Comparison of ENCODE assay signal across 22 mouse cellular contexts in the genomic region with DNA sequence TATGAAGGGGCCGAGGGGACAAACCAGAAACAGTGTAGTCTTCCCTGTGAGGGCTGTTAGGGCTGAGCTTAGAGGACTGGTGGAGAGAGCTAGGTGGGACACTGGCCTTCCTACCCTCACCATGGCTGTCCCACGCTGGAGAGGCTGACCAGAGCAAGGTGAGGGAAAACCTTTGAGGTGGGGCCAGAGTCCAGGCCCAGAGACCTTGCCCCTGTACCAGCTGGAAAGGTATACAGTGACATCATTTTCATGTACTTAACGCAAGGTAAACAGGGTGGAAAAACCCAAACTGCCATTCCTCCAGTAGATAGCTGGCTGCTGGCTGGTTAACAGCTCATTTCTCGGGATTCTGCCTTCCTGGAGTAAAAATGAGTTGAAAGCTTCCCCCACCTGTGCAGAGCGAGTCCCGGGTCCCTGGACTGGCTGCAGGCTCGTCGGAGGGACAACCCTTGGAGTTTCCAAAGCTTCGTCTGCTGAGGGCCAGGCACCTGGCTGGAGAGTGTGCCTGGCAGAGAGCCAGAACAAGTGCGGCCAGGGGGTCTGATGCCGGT.
DNase-seq lines count a peak whose midpoint lies in the region; ATAC-seq and TF ChIP-seq lines count a peak whose summit lies in the region.
"Had no signal": no experiment of that assay in that cellular context is flagged by ENCODE, and none has a peak within 500 bp of the region (broad histone marks: within the 10 kb centered on the region; RNA-seq: fewer than 3 reads in every experiment).

No protein-coding gene starts in this region.

- peak; percentile 68; the same call in 1 of the 2 replicates for TF ChIP-seq EP300 in liver, postnatal 0 days (IDR thresholded peaks at IDR 0.05; ENCODE audit: low read depth)

- no peak overlapping the region for H3K9ac ChIP-seq in intestine, embryonic 14.5 days (ENCODE audit: low read length)
- H3K9ac ChIP-seq in intestine, embryonic 16.5 days (ENCODE audit: low read depth, low read length): no peak overlapping the region
- H3K9ac ChIP-seq in intestine, embryonic 15.5 days: no peak overlapping the region
- peak overlapping the region; percentile 67 for H3K9ac ChIP-seq in liver, adult 2 months (ENCODE audit: low read depth, low read length)
- H3K9ac ChIP-seq in liver, postnatal 0 days (replicated peaks): peak overlapping the region; percentile 66
- H3K9ac ChIP-seq: embryonic facial prominence, embryonic 15.5 days; heart, embryonic 13.5 days; hindbrain, embryonic 15.5 days had no signal

- no peaks in the 10 kb centered on the region for H3K36me3 ChIP-seq in intestine, embryonic 14.5 days (ENCODE audit: control insufficient read depth, insufficient read depth, low read length)
- H3K36me3 ChIP-seq in intestine, embryonic 16.5 days (ENCODE audit: control insufficient read depth, insufficient read depth, low read length): no peaks in the 10 kb centered on the region
- H3K36me3 ChIP-seq in intestine, embryonic 15.5 days: no peaks in the 10 kb centered on the region
- no peaks in the 10 kb centered on the region for H3K36me3 ChIP-seq in liver, adult 2 months (ENCODE audit: control insufficient read depth, insufficient read depth, low read length)
- H3K36me3 ChIP-seq in liver, postnatal 0 days (replicated peaks; ENCODE audit: insufficient read depth, low read length): no peaks in the 10 kb centered on the region
- no peaks in the 10 kb centered on the region for H3K36me3 ChIP-seq in thymus, adult 2 months (ENCODE audit: control insufficient read depth, insufficient read depth, low read length)
- no peaks in the 10 kb centered on the region for H3K36me3 ChIP-seq in limb, embryonic 10.5 days
- H3K36me3 ChIP-seq: embryonic facial prominence, embryonic 15.5 days; heart, embryonic 13.5 days; hindbrain, embryonic 15.5 days had no signal

- H3K27ac ChIP-seq in intestine, embryonic 14.5 days (ENCODE audit: low read depth): no peak overlapping the region
- no peak overlapping the region for H3K27ac ChIP-seq in intestine, embryonic 16.5 days (ENCODE audit: low read length)
- no peak overlapping the region for H3K27ac ChIP-seq in intestine, embryonic 15.5 days
- H3K27ac ChIP-seq in liver, adult 2 months (replicated peaks; ENCODE audit: insufficient read depth, low read depth, low read length): peak overlapping the region; percentile 97
- H3K27ac ChIP-seq in liver, postnatal 0 days (ENCODE audit: low read depth): peak overlapping the region; percentile 96
- no peak overlapping the region for H3K27ac ChIP-seq in thymus, adult 2 months (ENCODE audit: control insufficient read depth, insufficient read depth, low read length)
- H3K27ac ChIP-seq in limb, embryonic 10.5 days: no peak overlapping the region
- H3K27ac ChIP-seq: embryonic facial prominence, embryonic 15.5 days; heart, embryonic 13.5 days; hindbrain, embryonic 15.5 days; left cerebral cortex, adult 2 months had no signal

- 0 out of 2 replicates have a peak, but pooled peaks have one; percentile 5 for ATAC-seq in intestine, embryonic 14.5 days (replicated peaks; ENCODE audit: low FRiP score, low TSS enrichment, low read depth)
- ATAC-seq in intestine, embryonic 16.5 days: no peak
- peak; percentile 28; the same call in 1 of the 2 replicates for ATAC-seq in intestine, embryonic 15.5 days
- peak; percentile 97 for ATAC-seq in liver, postnatal 0 days

- WGBS in intestine, embryonic 14.5 days: 84% methylated on average over 11 of the region's 11 CpGs
- WGBS in intestine, embryonic 16.5 days: 80% methylated on average over 11 of the region's 11 CpGs
- WGBS in intestine, embryonic 15.5 days: 80% methylated on average over 11 of the region's 11 CpGs
- WGBS in liver, adult 2 months: 31% methylated on average over 11 of the region's 11 CpGs
- 51% methylated on average over 11 of the region's 11 CpGs for WGBS in liver, postnatal 0 days (ENCODE audit: insufficient replicate concordance)
- 89% methylated on average over 11 of the region's 11 CpGs for WGBS in thymus, adult 2 months
- WGBS in limb, embryonic 10.5 days: 93% methylated on average over 11 of the region's 11 CpGs

- peak; percentile 63; the same call in 1 of the 2 replicates for TF ChIP-seq POLR2A in liver, adult 2 months (IDR thresholded peaks at IDR 0.05; ENCODE audit: extremely low read depth, insufficient read depth, low read length)
- TF ChIP-seq POLR2A in thymus, adult 2 months (IDR thresholded peaks at IDR 0.05; ENCODE audit: control insufficient read depth, extremely low read depth, insufficient read depth, low read length, poor library complexity): no peak

- H3K4me2 ChIP-seq in intestine, embryonic 14.5 days (ENCODE audit: low read length): no peak overlapping the region
- H3K4me2 ChIP-seq in intestine, embryonic 16.5 days (ENCODE audit: low read depth, low read length): no peak overlapping the region
- H3K4me2 ChIP-seq in intestine, embryonic 15.5 days (replicated peaks): no peak overlapping the region
- peak overlapping the region; percentile 63 for H3K4me2 ChIP-seq in liver, postnatal 0 days (ENCODE audit: low read depth, low read length)
- H3K4me2 ChIP-seq: embryonic facial prominence, embryonic 15.5 days; heart, embryonic 13.5 days; hindbrain, embryonic 15.5 days had no signal

- no peaks in the 10 kb centered on the region for H3K9me3 ChIP-seq in intestine, embryonic 14.5 days (ENCODE audit: control insufficient read depth, low read length)
- H3K9me3 ChIP-seq in intestine, embryonic 16.5 days (ENCODE audit: control insufficient read depth, low read length): no peaks in the 10 kb centered on the region
- no peaks in the 10 kb centered on the region for H3K9me3 ChIP-seq in intestine, embryonic 15.5 days
- no peaks in the 10 kb centered on the region for H3K9me3 ChIP-seq in liver, postnatal 0 days (ENCODE audit: low read length)
- H3K9me3 ChIP-seq in limb, embryonic 10.5 days (replicated peaks): peaks cover 4% of the 10 kb centered on the region; the same call in 1 of the 2 replicates
- H3K9me3 ChIP-seq: embryonic facial prominence, embryonic 15.5 days; heart, embryonic 13.5 days; hindbrain, embryonic 15.5 days had no signal

- no peaks in the 10 kb centered on the region for H3K27me3 ChIP-seq in intestine, embryonic 14.5 days (replicated peaks; ENCODE audit: control insufficient read depth, insufficient read depth, low read length)
- no peaks in the 10 kb centered on the region for H3K27me3 ChIP-seq in intestine, embryonic 16.5 days (replicated peaks; ENCODE audit: control insufficient read depth, insufficient read depth, low read length)
- no peaks in the 10 kb centered on the region for H3K27me3 ChIP-seq in intestine, embryonic 15.5 days (replicated peaks)
- H3K27me3 ChIP-seq in liver, adult 2 months (ENCODE audit: control insufficient read depth, insufficient read depth, low read length): no peaks in the 10 kb centered on the region
- H3K27me3 ChIP-seq in liver, postnatal 0 days (ENCODE audit: insufficient read depth, low read length): no peaks in the 10 kb centered on the region
- H3K27me3 ChIP-seq in thymus, adult 2 months (ENCODE audit: control insufficient read depth, insufficient read depth, low read length): no peaks in the 10 kb centered on the region
- H3K27me3 ChIP-seq in limb, embryonic 10.5 days (ENCODE audit: low read depth, poor library complexity, severe bottlenecking): no peaks in the 10 kb centered on the region
- H3K27me3 ChIP-seq: CH12.LX; embryonic facial prominence, embryonic 15.5 days; heart, embryonic 13.5 days; hindbrain, embryonic 15.5 days had no signal

- H3K4me3 ChIP-seq in intestine, embryonic 14.5 days (ENCODE audit: low read depth, low read length): no peak overlapping the region
- no peak overlapping the region for H3K4me3 ChIP-seq in intestine, embryonic 16.5 days (ENCODE audit: low read length)
- H3K4me3 ChIP-seq in intestine, embryonic 15.5 days (replicated peaks): no peak overlapping the region
- peak overlapping the region; percentile 59 for H3K4me3 ChIP-seq in liver, adult 2 months (ENCODE audit: insufficient read depth, low read depth, low read length)
- H3K4me3 ChIP-seq in liver, postnatal 0 days (ENCODE audit: low read depth, low read length): peak overlapping the region; percentile 37
- H3K4me3 ChIP-seq in thymus, adult 2 months (ENCODE audit: control insufficient read depth, insufficient read depth, low read length): no peak overlapping the region
- no peak overlapping the region for H3K4me3 ChIP-seq in limb, embryonic 10.5 days
- H3K4me3 ChIP-seq: embryonic facial prominence, embryonic 15.5 days; heart, embryonic 13.5 days; hindbrain, embryonic 15.5 days; left cerebral cortex, adult 2 months; megakaryocyte, embryonic 14.5 days had no signal

- no peak for TF ChIP-seq CTCF in liver, adult 2 months (IDR thresholded peaks at IDR 0.05; ENCODE audit: low read depth, low read length)
- TF ChIP-seq CTCF in liver, postnatal 0 days (IDR thresholded peaks at IDR 0.05; ENCODE audit: low read depth): no peak
- no peak for TF ChIP-seq CTCF in thymus, adult 2 months (IDR thresholded peaks at IDR 0.05; ENCODE audit: borderline replicate concordance, control insufficient read depth, extremely low read depth, insufficient read depth, low read length, poor library complexity)

- H3K79me2 ChIP-seq in liver, adult 2 months (ENCODE audit: control insufficient read depth, insufficient read depth, low read length): no peaks in the 10 kb centered on the region

- H3K4me1 ChIP-seq in intestine, embryonic 14.5 days (replicated peaks; ENCODE audit: control insufficient read depth, insufficient read depth, low read length): no peaks in the 10 kb centered on the region
- no peaks in the 10 kb centered on the region for H3K4me1 ChIP-seq in intestine, embryonic 16.5 days (ENCODE audit: control insufficient read depth, insufficient read depth, low read length)
- no peaks in the 10 kb centered on the region for H3K4me1 ChIP-seq in intestine, embryonic 15.5 days (replicated peaks)
- H3K4me1 ChIP-seq in liver, adult 2 months (ENCODE audit: control insufficient read depth, insufficient read depth, low read length): peaks cover 15% of the 10 kb centered on the region
- H3K4me1 ChIP-seq in liver, postnatal 0 days (ENCODE audit: insufficient read depth): 0 out of 2 replicates have a peak, but pooled peaks cover 2% of the 10 kb centered on the region
- H3K4me1 ChIP-seq in thymus, adult 2 months (replicated peaks; ENCODE audit: control insufficient read depth, insufficient read depth, low read length): no peaks in the 10 kb centered on the region
- no peaks in the 10 kb centered on the region for H3K4me1 ChIP-seq in limb, embryonic 10.5 days
- H3K4me1 ChIP-seq: embryonic facial prominence, embryonic 15.5 days; hindbrain, embryonic 15.5 days had no signal

- DNase-seq in intestine, embryonic 14.5 days (ENCODE audit: low spot score): no peak
- DNase-seq in liver, adult 2 months (ENCODE audit: extremely low read depth, low read depth, low spot score): peak; percentile 97
- peak; percentile 48 for DNase-seq in liver, postnatal 0 days
- DNase-seq in thymus, adult 2 months: no peak
- no peak for DNase-seq in limb, embryonic 10.5 days (ENCODE audit: low spot score)
- DNase-seq in thymus, postnatal 14 days: no peak
- DNase-seq: cerebellum, adult 2 months; cerebellum, postnatal 36 days; gastrocnemius, postnatal 14 days; heart, adult 18-20 months; left cerebral cortex, postnatal 4 days; lung, adult 2 months; retina, postnatal 1 day; right cerebral cortex, postnatal 4 days had no signal

Comparison
In these comparisons a context has a peak if more than half of its experiments do, and no peak if none do; other contexts are left out.
1. DNase-seq: peak in liver, adult 2 months (single experiment) and liver, postnatal 0 days (single experiment); none in intestine, embryonic 14.5 days (single experiment), thymus, adult 2 months (single experiment), limb, embryonic 10.5 days (single experiment) and thymus, postnatal 14 days (single experiment).
2. H3K27ac ChIP-seq: peak in liver, adult 2 months (single experiment) and liver, postnatal 0 days (single experiment); none in intestine, embryonic 14.5 days (single experiment), intestine, embryonic 16.5 days (single experiment), intestine, embryonic 15.5 days (single experiment), thymus, adult 2 months (single experiment) and limb, embryonic 10.5 days (single experiment).
3. H3K4me3 ChIP-seq: peak in liver, adult 2 months (single experiment) and liver, postnatal 0 days (single experiment); none in intestine, embryonic 14.5 days (single experiment), intestine, embryonic 16.5 days (single experiment), intestine, embryonic 15.5 days (single experiment), thymus, adult 2 months (single experiment) and limb, embryonic 10.5 days (single experiment).
4. H3K9ac ChIP-seq: peak in liver, adult 2 months (single experiment) and liver, postnatal 0 days (single experiment); none in intestine, embryonic 14.5 days (single experiment), intestine, embryonic 16.5 days (single experiment) and intestine, embryonic 15.5 days (single experiment).